Mouse (Mus musculus) testis, adult 2 months (tissue): ENCODE measurements around the gene Rab9b.

ENCODE experiments used
- CTCF ChIP-seq: fragments of 200-500 bp; IDR thresholded peaks from 2 replicates; pipeline ENCODE4 v1.5.1; 2012; ENCODE audit warnings: low read depth, mild to moderate bottlenecking, inconsistent platforms, low read length, moderate library complexity; ENCODE audit not compliant: control insufficient read depth, insufficient read depth, insufficient replicate concordance
- POLR2A ChIP-seq: fragments of 200-500 bp; IDR thresholded peaks from 2 replicates; pipeline ENCODE4 v1.6.1; 2012; ENCODE audit warnings: low read depth, mild to moderate bottlenecking, inconsistent platforms, low read length, moderate library complexity; ENCODE audit not compliant: control insufficient read depth

GRCm38 (mm10) chrX:136828610-136829009, 39.9 kb downstream of the Rab9b start:
- TF ChIP-seq CTCF: no peak
- no peak for TF ChIP-seq POLR2A
